Mouse (Mus musculus) urinary bladder, postnatal 36 days (tissue): Measurements from ENCODE around the gene Pknox2.

Experiments used
- DNase-seq, 2 experiments: peaks; one replicate each; pipeline ENCODE4 v3.0.0; 2022; ENCODE audit warnings: low spot score in 2 of 2, mixed read lengths in 1 of 2

Pknox2 gene

GRCm38 (mm10) chr9:37147359-37147685 is at the start of gene Pknox2:
Pknox2 (minus strand) TSS chr9:37147407.
- DNase-seq = peak; percentile 57 to 72

- no peak for DNase-seq
These were observed 40.8 kb upstream of the Pknox2 start for GRCm38 (mm10) chr9:37188024-37188423.

GRCm38 (mm10) chr9:37187407-37187806 is 40.2 kb upstream of the Pknox2 start:
- DNase-seq = no peak

- DNase-seq = no peak
These were observed 36.0 kb upstream of the Pknox2 start for GRCm38 (mm10) chr9:37183176-37183575.

- DNase-seq = no peak
These were observed 34.4 kb upstream of the Pknox2 start for GRCm38 (mm10) chr9:37181596-37181995.

GRCm38 (mm10) chr9:37179596-37179995 is 32.4 kb upstream of the Pknox2 start:
- no peak for DNase-seq

- no peak for DNase-seq
These were observed 31.7 kb upstream of the Pknox2 start for GRCm38 (mm10) chr9:37178911-37179310.

GRCm38 (mm10) chr9:37177551-37177950 is 30.3 kb upstream of the Pknox2 start:
- DNase-seq = no peak

- peak; percentile 19 to 45 for DNase-seq
These were observed 29.9 kb upstream of the Pknox2 start for GRCm38 (mm10) chr9:37177107-37177506.

- no peak for DNase-seq
These were observed 28.8 kb upstream of the Pknox2 start for GRCm38 (mm10) chr9:37176002-37176401.

- DNase-seq = no peak
These were observed 26.2 kb upstream of the Pknox2 start for GRCm38 (mm10) chr9:37173376-37173775.

- no peak for DNase-seq
These were observed 19.7 kb upstream of the Pknox2 start for GRCm38 (mm10) chr9:37166899-37167298.

- DNase-seq = no peak
These were observed 13.5 kb upstream of the Pknox2 start for GRCm38 (mm10) chr9:37160686-37161085.

- no peak for DNase-seq
These were observed 679 bp upstream of the Pknox2 start for GRCm38 (mm10) chr9:37147886-37148285.

- peak; percentile 45 to 52 for DNase-seq
These were observed 426 bp downstream of the Pknox2 start for GRCm38 (mm10) chr9:37146603-37147358.

- no peak for DNase-seq
These were observed 929 bp downstream of the Pknox2 start for GRCm38 (mm10) chr9:37146353-37146602.

GRCm38 (mm10) chr9:37145616-37146352 is 1.4 kb downstream of the Pknox2 start:
- peak in 1 of 2 experiments; percentile 40 for DNase-seq

- DNase-seq = peak in 1 of 2 experiments; percentile 29
These were observed 2.0 kb downstream of the Pknox2 start for GRCm38 (mm10) chr9:37145151-37145615.

GRCm38 (mm10) chr9:37144696-37145095 is 2.5 kb downstream of the Pknox2 start:
- DNase-seq = no peak

GRCm38 (mm10) chr9:37144251-37144650 is 3.0 kb downstream of the Pknox2 start:
- DNase-seq = no peak

GRCm38 (mm10) chr9:37143046-37143931 is 3.9 kb downstream of the Pknox2 start:
- DNase-seq = no peak

- DNase-seq = no peak
These were observed 5.1 kb downstream of the Pknox2 start for GRCm38 (mm10) chr9:37142107-37142506.
